Mouse (Mus musculus) limb, embryonic 12.5 days (tissue): Measurements from ENCODE around the gene Gm364. TPM values are rescaled to one million over a fixed set of nuclear protein-coding genes. Genes with fewer than 3 reads are reported as not detected.

ENCODE experiments used
- ATAC-seq: fragments of 200-750 bp; cut with Nextera tagmentation; 2 replicates; pipeline ENCODE4 v1.8.0; 2017; ENCODE audit warnings: low read depth, moderate TSS enrichment; ENCODE audit not compliant: insufficient number of reproducible peaks, insufficient read depth, low FRiP score, low TSS enrichment
- H3K27ac ChIP-seq: fragments of 300-500 bp; sonication (generic); 2 replicates; pipeline ENCODE4 v1.5.1; 2016; ENCODE audit warnings: mild to moderate bottlenecking, moderate library complexity
- H3K27me3 ChIP-seq: fragments of 300-500 bp; sonication (generic); 2 replicates; pipeline ENCODE4 v1.6.1; 2016; ENCODE audit warnings: mild to moderate bottlenecking, moderate library complexity
- H3K36me3 ChIP-seq: fragments of 300-500 bp; sonication (generic); 2 replicates; pipeline ENCODE4 v1.6.1; 2016; ENCODE audit warnings: mild to moderate bottlenecking, moderate library complexity
- H3K4me1 ChIP-seq: fragments of 300-500 bp; sonication (generic); replicated peaks from 2 replicates; pipeline ENCODE4 v1.6.1; 2016
- H3K4me2 ChIP-seq: fragments of 300-500 bp; sonication (generic); 2 replicates; pipeline ENCODE4 v1.6.1; 2016; ENCODE audit warnings: mild to moderate bottlenecking, moderate library complexity
- H3K4me3 ChIP-seq: fragments of 300-500 bp; sonication (generic); replicated peaks from 2 replicates; pipeline ENCODE4 v1.5.1; 2016; ENCODE audit warnings: mild to moderate bottlenecking
- H3K9ac ChIP-seq: fragments of 300-500 bp; sonication (generic); replicated peaks from 2 replicates; pipeline ENCODE4 v1.6.1; 2016; ENCODE audit warnings: mild to moderate bottlenecking, moderate library complexity
- H3K9me3 ChIP-seq: fragments of 300-500 bp; sonication (generic); 2 replicates; pipeline ENCODE4 v1.6.1; 2016; ENCODE audit warnings: mild to moderate bottlenecking, moderate library complexity
- WGBS: fragments of 180-500 bp; shearing (Covaris S2); methylation state at CpG from one replicate; pipeline ENCODE4 v1.1.7; 2016; 5-methylcytosine and 5-hydroxymethylcytosine counted together
- polyA plus RNA-seq: library from polyadenylated mRNA; unstranded; fragments of >200 nt; fragmentation: Nextera tagmentation; extraction: Ambion mirVana; gene quantifications from 2 replicates; pipeline ENCODE4 v1.2.1, GENCODE M21; 2016

Gene Gm364
- polyA plus RNA-seq, 1 experiment from 2014 or later: not detected

GRCm38 (mm10) chrX:57401388-57401787, 7.6 kb upstream of the Gm364 start:
- Histone ChIP-seq H3K27me3 (no peaks in the 10 kb centered on the region), H3K27ac (no peak overlapping the region), H3K9ac (no peak overlapping the region), H3K4me3 (no peak overlapping the region), H3K36me3 (no peaks in the 10 kb centered on the region), H3K9me3 (no peaks in the 10 kb centered on the region), H3K4me1 (no peaks in the 10 kb centered on the region), H3K4me2 (no peak overlapping the region)
- no peak for ATAC-seq
- 81% methylated on average over 1 of the region's 1 CpGs for WGBS

- Histone ChIP-seq H3K9ac (no peak overlapping the region), H3K27me3 (no peaks in the 10 kb centered on the region), H3K9me3 (no peaks in the 10 kb centered on the region), H3K27ac (no peak overlapping the region), H3K4me1 (no peaks in the 10 kb centered on the region), H3K4me2 (no peak overlapping the region), H3K36me3 (no peaks in the 10 kb centered on the region), H3K4me3 (no peak overlapping the region)
- no peak for ATAC-seq
Observed at GRCm38 (mm10) chrX:57403651-57404050, 5.3 kb upstream of the Gm364 start.

GRCm38 (mm10) chrX:57431610-57432009, 22.7 kb downstream of the Gm364 start:
- Histone ChIP-seq H3K4me3 (no peak overlapping the region), H3K4me1 (no peaks in the 10 kb centered on the region), H3K27ac (no peak overlapping the region), H3K36me3 (no peaks in the 10 kb centered on the region), H3K9me3 (no peaks in the 10 kb centered on the region), H3K9ac (no peak overlapping the region), H3K4me2 (no peak overlapping the region), H3K27me3 (no peaks in the 10 kb centered on the region)
- 11% methylated on average over 2 of the region's 2 CpGs for WGBS
- ATAC-seq: no peak

GRCm38 (mm10) chrX:57433897-57434296, 24.9 kb downstream of the Gm364 start:
- 94% methylated on average over 2 of the region's 2 CpGs for WGBS
- no peak overlapping the region for H3K4me3 ChIP-seq
- no peaks in the 10 kb centered on the region for H3K4me1 ChIP-seq
- no peak for ATAC-seq
- H3K4me2 ChIP-seq: no peak overlapping the region
- no peaks in the 10 kb centered on the region for H3K36me3 ChIP-seq
- no peak overlapping the region for H3K27ac ChIP-seq
- no peak overlapping the region for H3K9ac ChIP-seq
- H3K27me3 ChIP-seq: no peaks in the 10 kb centered on the region
- no peaks in the 10 kb centered on the region for H3K9me3 ChIP-seq

GRCm38 (mm10) chrX:57503634-57504033, 94.7 kb downstream of the Gm364 start, which contains the start of gene Gpr101:
Gene Gpr101, minus strand, starts transcription at chrX:57503757.
- no peak for ATAC-seq
- Histone ChIP-seq H3K4me2 (peak within 1 kb of the TSS; percentile 60), H3K4me3 (peak within 1 kb of the TSS; percentile 36), H3K27me3 (peaks cover 57% of the 10 kb centered on the region), H3K9me3 (no peaks in the 10 kb centered on the region), H3K36me3 (no peaks in the 10 kb centered on the region), H3K4me1 (no peaks in the 10 kb centered on the region), H3K9ac (no peak within 1 kb of the TSS), H3K27ac (no peak within 1 kb of the TSS)
- WGBS: 17% methylated on average over 19 of the region's 28 CpGs

GRCm38 (mm10) chrX:57506247-57506646, 97.3 kb downstream of the Gm364 start:
- no peak for ATAC-seq
- Histone ChIP-seq H3K27ac (no peak overlapping the region), H3K27me3 (peaks cover 44% of the 10 kb centered on the region), H3K4me2 (no peak overlapping the region), H3K4me3 (no peak overlapping the region), H3K4me1 (no peaks in the 10 kb centered on the region), H3K36me3 (no peaks in the 10 kb centered on the region), H3K9me3 (no peaks in the 10 kb centered on the region), H3K9ac (no peak overlapping the region)
- WGBS: 76% methylated on average over 1 of the region's 1 CpGs

- Histone ChIP-seq H3K4me1 (no peaks in the 10 kb centered on the region), H3K4me2 (peak overlapping the region; percentile 36), H3K27ac (no peak overlapping the region), H3K9me3 (no peaks in the 10 kb centered on the region), H3K4me3 (0 out of 2 replicates have a peak overlapping the region, but pooled peaks have one; percentile 3), H3K9ac (no peak overlapping the region), H3K27me3 (peaks cover 21% of the 10 kb centered on the region), H3K36me3 (no peaks in the 10 kb centered on the region)
- 30% methylated on average over 28 of the region's 28 CpGs for WGBS
- no peak for ATAC-seq
Observed at GRCm38 (mm10) chrX:57521117-57522095, 112.5 kb downstream of the Gm364 start.

Other genes with a start within 250 kb of the Gm364 start
- not detected in 2 replicates for gene Cd40lg, start 197.0 kb upstream of the Gm364 start, polyA plus RNA-seq
- 5.0 and 6.1 TPM in 2 replicates for gene Arhgef6, start 70.4 kb upstream of the Gm364 start, polyA plus RNA-seq
- 203 and 210 TPM in 2 replicates for gene Rbmx, start 16.1 kb upstream of the Gm364 start, polyA plus RNA-seq
- not detected in 2 replicates for gene Gpr101, start 94.6 kb downstream of the Gm364 start, polyA plus RNA-seq